Mouse (Mus musculus) heart, adult 2 months (tissue): ENCODE results near the gene Popdc2. TPM values are rescaled to one million over a fixed set of nuclear protein-coding genes. Genes with fewer than 3 reads are reported as not detected.
"Not testable (repeated sequence)": the region's sequence is repeated elsewhere in the genome, so short reads cannot be mapped to it uniquely, and the experiment has no call there.

ENCODE experiments used
- DNase-seq, 2 experiments: peaks; one replicate each; pipeline ENCODE4 v3.0.0; 2021
- H3K27ac ChIP-seq: fragments of 200-600 bp; 2 replicates; pipeline ENCODE4 v1.8.1; 2022
- H3K27me3 ChIP-seq: fragments of 200-500 bp; 2 replicates; pipeline ENCODE4 v1.6.1; 2012; ENCODE audit warnings: mild to moderate bottlenecking, low read length, inconsistent platforms, mixed read lengths; ENCODE audit not compliant: control insufficient read depth, insufficient read depth
- H3K36me3 ChIP-seq: fragments of 200-500 bp; 2 replicates; pipeline ENCODE4 v1.6.1; 2012; ENCODE audit warnings: low read length, inconsistent platforms; ENCODE audit not compliant: control insufficient read depth, insufficient read depth
- H3K4me1 ChIP-seq: fragments of 200-500 bp; 2 replicates; pipeline ENCODE4 v1.6.1; 2011; ENCODE audit warnings: low read length; ENCODE audit not compliant: control insufficient read depth, insufficient read depth
- H3K4me3 ChIP-seq: fragments of 200-600 bp; 2 replicates; pipeline ENCODE4 v1.8.1; 2022
- H3K79me2 ChIP-seq: fragments of 200-500 bp; replicated peaks from 2 replicates; pipeline ENCODE4 v1.6.1; 2012; ENCODE audit warnings: mild to moderate bottlenecking, inconsistent platforms, low read length, moderate library complexity, mixed read lengths; ENCODE audit not compliant: control insufficient read depth, insufficient read depth
- H3K9ac ChIP-seq: fragments of 200-500 bp; 2 replicates; pipeline ENCODE4 v1.6.1; 2012; ENCODE audit warnings: low read depth, mild to moderate bottlenecking, control low read depth, inconsistent platforms, low read length, mixed read lengths
- CTCF ChIP-seq: fragments of 200-600 bp; IDR thresholded peaks from 2 replicates; pipeline ENCODE4 v1.8.1; 2022; ENCODE audit warnings: antibody characterized with exemption, mild to moderate bottlenecking, moderate library complexity
- EP300 ChIP-seq: fragments of 200-500 bp; IDR thresholded peaks from 2 replicates; pipeline ENCODE4 v1.6.1; 2011; ENCODE audit warnings: low read depth, low read length, control low read depth; ENCODE audit not compliant: insufficient read depth
- POLR2A ChIP-seq: fragments of 200-500 bp; IDR thresholded peaks from 2 replicates; pipeline ENCODE4 v1.6.1; 2011; ENCODE audit warnings: mild to moderate bottlenecking, low read depth, low read length, control low read depth; ENCODE audit not compliant: insufficient read depth
- WGBS: fragments of 180-500 bp; shearing (Covaris S2); methylation state at CpG from one replicate; pipeline ENCODE4 v1.1.7; 2018; 5-methylcytosine and 5-hydroxymethylcytosine counted together
- intact Hi-C: fragments of 180-260 bp; cut with DNase I; formaldehyde crosslinking; loops from one replicate; pipeline ENCODE4 v1.15.1; 2025
- polyA plus RNA-seq: library from polyadenylated mRNA; depleted of rRNA; stranded (reverse); fragments of >200 nt; gene quantifications from 2 replicates; pipeline ENCODE4 v1.2.3, GENCODE M21; 2012
- total RNA-seq, 2 experiments: library from RNA; stranded (reverse); gene quantifications; 2 replicates each; pipeline ENCODE4 v1.2.3; 2021

The Popdc2 gene
- total and polyA plus RNA-seq, 3 experiments, result 462 to 695 (median 476) TPM

DNA sequence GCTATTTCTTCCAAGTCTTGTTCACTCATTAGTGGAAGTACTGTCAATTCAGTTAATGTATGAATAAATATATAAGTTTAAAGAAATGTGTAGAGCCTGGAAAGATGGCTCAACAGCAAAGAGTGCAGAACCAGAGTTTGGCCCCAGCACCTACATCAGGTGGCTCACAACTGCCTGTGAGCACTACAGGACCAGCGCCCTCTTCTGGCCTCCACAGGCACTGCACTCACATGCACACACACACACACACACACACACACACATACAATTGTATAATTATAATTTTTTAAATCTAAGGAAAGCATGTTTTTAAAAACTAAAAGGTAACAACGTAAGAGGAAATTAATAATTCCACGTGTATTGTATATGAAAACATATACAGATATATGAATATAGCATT lies 32.7 kb upstream of the Popdc2 start:
- intact Hi-C loops, result no loop called here
- Histone ChIP-seq H3K27ac (no peak overlapping the region), H3K4me1 (no peaks in the 10 kb centered on the region), H3K4me3 (no peak overlapping the region), H3K27me3 (no peaks in the 10 kb centered on the region), H3K9ac (no peak overlapping the region), H3K79me2 (no peaks in the 10 kb centered on the region), H3K36me3 (no peaks in the 10 kb centered on the region)
- DNase-seq, result no peak
- 0 out of 2 replicates have a peak, but pooled peaks have one; percentile 5 for TF ChIP-seq CTCF
- TF ChIP-seq EP300, result no peak
- WGBS, result 83% methylated on average over 3 of the region's 3 CpGs

- Histone ChIP-seq H3K4me1 (no peaks in the 10 kb centered on the region), H3K9ac (no peak overlapping the region), H3K27me3 (no peaks in the 10 kb centered on the region), H3K27ac (no peak overlapping the region), H3K4me3 (no peak overlapping the region), H3K36me3 (no peaks in the 10 kb centered on the region), H3K79me2 (no peaks in the 10 kb centered on the region)
- intact Hi-C loops, result no loop called here
- no peak for DNase-seq
- WGBS, result 62% methylated on average over 6 of the region's 6 CpGs
- no peak for TF ChIP-seq POLR2A
Observed at GRCm38 (mm10) chr16:38334431-38334830, 27.6 kb upstream of the Popdc2 start.

DNA sequence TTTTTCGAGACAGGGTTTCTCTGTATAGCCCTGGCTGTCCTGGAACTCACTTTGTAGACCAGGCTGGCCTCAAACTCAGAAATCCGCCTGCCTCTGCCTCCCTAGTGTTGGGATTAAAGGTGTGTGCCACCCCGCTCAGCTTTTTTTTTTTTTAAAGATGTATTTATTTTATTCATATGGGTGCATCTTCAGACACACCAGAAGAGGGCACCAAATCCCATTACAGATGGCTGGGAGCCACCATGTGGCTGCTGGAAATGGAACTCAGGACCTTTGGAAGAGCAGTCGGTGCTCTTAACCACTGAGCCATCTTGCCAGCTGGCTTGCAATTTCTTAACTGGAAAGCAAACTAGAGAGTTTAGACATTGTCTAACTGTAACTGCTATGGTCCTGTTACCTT lies 23.9 kb upstream of the Popdc2 start:
- peak; percentile 36 for TF ChIP-seq CTCF
- H3K27me3 ChIP-seq, H3K4me1 ChIP-seq, H3K27ac ChIP-seq, intact Hi-C loops, H3K4me3 ChIP-seq, H3K36me3 ChIP-seq, DNase-seq, H3K79me2 ChIP-seq, H3K9ac ChIP-seq: not testable (repeated sequence)
- whole genome bisulfite sequencing, result 85% methylated on average over 4 of the region's 4 CpGs

DNA sequence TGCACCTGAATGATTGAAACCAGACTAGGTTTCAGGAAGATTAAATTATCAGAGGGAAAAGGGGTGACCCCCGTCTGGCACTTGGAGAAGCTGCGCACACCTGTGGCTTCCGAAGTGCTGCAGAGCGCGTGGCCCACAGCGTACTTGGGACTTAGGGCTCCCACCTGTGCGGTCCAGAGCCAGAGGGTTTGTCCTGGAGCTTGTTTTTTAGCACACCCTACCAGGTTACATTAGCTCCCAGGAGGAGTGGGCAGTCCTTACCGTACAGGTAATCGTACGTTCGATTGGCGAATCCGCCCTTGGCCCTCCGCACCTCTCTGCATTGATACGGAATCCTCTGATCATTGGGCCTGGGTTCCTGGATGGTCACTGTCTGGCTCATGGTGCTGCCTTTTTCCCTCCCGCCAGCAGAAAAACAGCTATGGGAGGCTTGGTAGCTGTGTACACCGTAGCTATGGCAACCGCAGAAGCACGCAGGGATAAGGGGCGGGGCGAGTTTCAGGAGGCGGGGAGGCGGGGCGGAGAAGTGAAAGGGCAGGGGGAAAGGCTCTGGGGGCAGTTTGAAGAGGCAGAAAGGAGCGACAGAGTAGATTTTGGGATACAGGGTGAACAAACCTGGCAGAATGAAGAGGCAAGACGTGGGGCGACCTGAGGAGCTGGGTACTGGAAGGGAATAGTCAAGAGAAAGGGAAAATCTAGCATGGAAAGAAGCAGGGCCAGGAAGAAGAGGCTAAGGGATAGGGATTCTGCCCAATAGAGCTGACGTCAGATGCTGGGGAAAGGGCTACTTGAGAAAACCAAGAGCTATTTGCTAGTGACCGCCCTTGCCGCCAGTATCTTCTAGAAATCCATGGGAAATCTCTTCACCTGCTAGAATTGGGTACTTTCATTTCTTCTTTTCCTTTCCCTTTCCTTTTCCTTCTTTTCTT lies 20.3 kb upstream of the Popdc2 start, which contains the start of gene Maats1:
TSS of gene Maats1 (minus strand) at position 748 of the 929 bp plus-strand sequence.
- no peak for TF ChIP-seq CTCF
- no peak for TF ChIP-seq POLR2A
- TF ChIP-seq EP300, result no peak
- no peaks in the 10 kb centered on the region for H3K79me2 ChIP-seq
- WGBS, result 21% methylated on average over 30 of the region's 30 CpGs
- no peaks in the 10 kb centered on the region for H3K27me3 ChIP-seq
- DNase-seq, result peak; percentile 78
- intact Hi-C loops, result loop anchor here (10.0 kb wide), 1 partner anchor 247 kb away; no protein-coding TSS in a partner anchor
- peaks cover 3% of the 10 kb centered on the region for H3K36me3 ChIP-seq
- no peak within 1 kb of the TSS for H3K4me3 ChIP-seq
- H3K4me1 ChIP-seq, result peaks cover 2% of the 10 kb centered on the region
- H3K9ac ChIP-seq, result no peak within 1 kb of the TSS; the same call in 1 of the 2 replicates
- H3K27ac ChIP-seq, result no peak within 1 kb of the TSS; the same call in 1 of the 2 replicates

DNA sequence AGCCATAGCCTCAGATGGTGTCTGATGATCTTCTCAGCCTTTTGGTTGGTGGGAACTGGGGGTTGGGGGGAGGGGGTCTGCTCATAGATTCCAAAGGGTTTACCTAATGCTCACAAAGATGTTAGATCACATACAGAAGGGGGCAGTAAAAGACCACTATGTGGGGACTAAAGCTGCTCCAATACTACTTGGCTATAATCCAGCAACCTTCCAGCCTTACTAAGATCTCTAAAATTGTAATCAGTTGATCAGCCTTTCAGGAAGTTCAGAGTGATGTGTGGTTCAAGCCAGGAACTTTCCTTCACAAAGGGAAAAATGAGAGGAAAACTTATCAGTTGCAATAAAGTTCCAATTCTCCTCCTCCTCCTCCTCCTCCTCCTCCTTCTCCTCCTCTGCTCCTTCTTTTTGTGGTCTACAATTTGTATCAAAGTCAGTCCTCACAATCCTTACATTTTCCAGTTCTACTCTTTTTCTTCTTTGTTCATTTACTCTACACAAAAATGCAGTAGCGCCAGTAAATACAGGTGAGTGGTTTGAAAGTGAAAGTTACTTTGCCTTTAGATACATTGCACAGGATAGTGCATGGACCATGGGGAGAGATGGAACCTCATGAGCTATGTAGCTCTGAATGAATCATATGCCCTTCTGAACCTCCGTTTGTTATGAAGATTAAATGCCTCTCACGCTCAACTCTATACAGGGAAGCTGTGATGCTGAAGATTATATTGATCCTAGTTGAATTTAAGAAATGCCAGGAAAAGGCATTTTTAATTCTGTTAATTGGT lies 16.9 kb upstream of the Popdc2 start:
- no peak for DNase-seq
- 66% methylated on average over 3 of the region's 3 CpGs for WGBS
- Histone ChIP-seq H3K4me3 (no peak overlapping the region), H3K36me3 (peaks cover 19% of the 10 kb centered on the region), H3K27ac (no peak overlapping the region), H3K4me1 (peaks cover 8% of the 10 kb centered on the region), H3K27me3 (no peaks in the 10 kb centered on the region), H3K79me2 (0 out of 2 replicates have a peak, but pooled peaks cover 3% of the 10 kb centered on the region), H3K9ac (no peak overlapping the region)
- intact Hi-C loops, result loop anchor here (1.0 to 10.0 kb wide), 5 partner anchors 47 to 250 kb away; partner anchors contain the start of gene Timmdc1
- TF ChIP-seq POLR2A (no peak), CTCF (peak; percentile 76), EP300 (no peak)
